Mouse (Mus musculus) spleen, adult 2 months (tissue): ENCODE measurements at regions not wholly inside any gene's neighbourhood (a gene's known extent, or its start where the extent isn't known, plus 50 kb on each side); places are given as distances from the start of the nearest gene placed in this dataset.

ENCODE experiments used
- CTCF ChIP-seq: fragments of 200-500 bp; IDR thresholded peaks from 2 replicates; pipeline ENCODE4 v1.5.1; 2011; ENCODE audit warnings: mild to moderate bottlenecking, inconsistent platforms; ENCODE audit not compliant: insufficient read depth, insufficient read length, insufficient replicate concordance; ENCODE audit errors: extremely low read depth
- POLR2A ChIP-seq: fragments of 200-500 bp; IDR thresholded peaks from 2 replicates; pipeline ENCODE4 v1.6.1; 2011; ENCODE audit warnings: low read depth, low read length, inconsistent platforms

DNA sequence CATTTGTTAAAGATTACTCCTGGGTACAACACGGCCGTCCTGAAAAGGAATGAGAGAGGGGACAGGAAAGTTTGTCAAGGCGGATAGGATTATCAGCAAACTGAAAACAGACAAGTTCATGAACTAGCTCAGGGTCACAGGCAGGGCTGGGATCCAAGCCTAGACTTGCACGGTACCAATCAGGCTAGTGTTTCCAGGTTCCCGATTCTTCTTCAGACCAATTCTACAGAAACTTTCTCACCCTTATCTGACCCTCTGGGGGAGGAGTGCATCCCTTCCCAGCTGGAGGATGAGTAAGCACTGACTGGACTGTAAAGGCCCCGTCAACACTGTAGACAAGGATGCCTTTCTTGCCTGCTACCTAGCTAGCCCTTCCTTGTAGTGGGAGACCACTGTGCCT lies 238.3 kb upstream of the Fggy start:
- TF ChIP-seq CTCF (no peak), POLR2A (no peak)
